Mouse (Mus musculus): ENCODE measurements around the gene Tmem185b. TPM values are rescaled to one million over a fixed set of nuclear protein-coding genes. Genes with fewer than 3 reads are reported as not detected.

Gene Tmem185b
- polyA plus RNA-seq, 1 experiment from 2014 or later = 26.9 TPM

DNA sequence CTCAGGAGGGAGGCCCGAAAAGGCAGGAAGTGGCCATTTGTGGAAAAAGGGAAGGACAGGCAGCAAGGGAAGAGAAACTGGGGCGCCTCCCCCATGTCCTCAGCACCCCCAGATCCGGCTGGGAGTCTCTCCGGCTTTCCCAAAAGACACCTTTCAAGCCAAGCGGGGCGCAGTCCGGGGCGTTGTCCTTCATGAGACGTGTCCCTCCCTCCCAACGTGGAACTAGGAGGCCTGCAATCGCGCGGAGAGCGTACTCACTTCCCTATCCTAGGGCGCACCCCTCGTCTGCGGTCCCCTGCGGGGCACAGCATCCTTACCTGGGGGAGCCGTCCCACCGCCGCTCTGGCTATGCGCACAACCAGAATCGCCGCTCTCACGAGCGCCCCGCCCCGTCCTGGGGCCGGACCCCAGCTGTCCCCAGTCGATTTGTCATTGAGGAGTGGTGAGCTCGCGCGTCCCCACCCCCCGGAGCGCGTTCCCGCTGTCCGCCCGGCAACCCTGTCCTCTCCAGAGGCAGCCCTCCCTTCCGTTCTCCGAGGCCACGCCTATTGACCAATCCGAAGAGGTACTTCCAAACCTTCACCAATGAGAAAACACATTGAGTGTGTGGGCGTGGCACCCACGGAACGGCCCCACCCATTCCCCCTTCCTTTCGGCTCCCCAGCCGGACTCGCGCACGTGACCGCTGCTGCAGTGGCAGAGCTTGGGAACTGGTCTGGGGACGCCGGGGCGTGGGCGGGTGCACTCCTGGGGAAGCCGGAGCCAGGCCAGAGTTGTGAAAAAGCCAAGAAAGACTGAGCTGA, 21.5 kb upstream of the Tmem185b start, which contains the start of gene Ralb:
Gene Ralb (minus strand): TSS at position 535 of the 803 bp plus-strand sequence.
- Histone ChIP-seq H3K4me1 (peaks cover 28% of the 10 kb centered on the region), H3K9me3 (peaks cover 4% of the 10 kb centered on the region; the same call in 1 of the 2 replicates), H3K27me3 (no peaks in the 10 kb centered on the region), H3K9ac (peak within 1 kb of the TSS; percentile 84), H3K4me3 (peak within 1 kb of the TSS; percentile 74), H3K4me2 (replicated peaks) (peak within 1 kb of the TSS; percentile 79), H3K27ac (0 out of 2 replicates have a peak within 1 kb of the TSS, but pooled peaks have one; percentile 63), H3K36me3 (peaks cover 16% of the 10 kb centered on the region)
- under 1% methylated on average over 57 of the region's 57 CpGs for WGBS
- peak; percentile 98 for ATAC-seq (ENCODE audit: low FRiP score, low read depth)

DNA sequence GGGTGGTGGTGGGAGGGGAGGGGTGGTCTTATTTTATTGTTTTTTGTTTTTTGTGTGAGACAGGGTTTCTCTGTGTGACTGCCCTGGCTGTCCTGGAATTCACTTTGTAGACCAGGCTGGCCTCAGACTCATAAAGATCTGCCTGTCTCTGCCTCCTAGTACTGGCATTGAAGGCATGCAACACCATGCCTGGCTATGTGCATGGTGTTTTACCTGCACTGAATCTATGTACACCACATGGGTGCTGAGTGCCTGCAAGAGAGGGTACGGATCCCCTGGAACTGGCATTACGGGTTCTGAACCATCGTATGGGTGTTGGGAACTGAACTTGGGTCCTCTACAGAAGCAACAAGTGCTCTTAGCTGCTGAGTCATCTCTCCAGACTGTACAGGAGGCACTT, 20.0 kb upstream of the Tmem185b start:
- no peak overlapping the region for H3K27ac ChIP-seq
- no peaks in the 10 kb centered on the region for H3K27me3 ChIP-seq
- ATAC-seq (ENCODE audit: low FRiP score, low read depth) = no peak
- H3K9me3 ChIP-seq = no peaks in the 10 kb centered on the region
- peaks cover 8% of the 10 kb centered on the region; the same call in 1 of the 2 replicates for H3K36me3 ChIP-seq
- H3K9ac ChIP-seq = no peak overlapping the region
- H3K4me2 ChIP-seq (replicated peaks) = no peak overlapping the region
- 91% methylated on average over 3 of the region's 3 CpGs for WGBS
- H3K4me1 ChIP-seq = peaks cover 35% of the 10 kb centered on the region
- no peak overlapping the region for H3K4me3 ChIP-seq

GRCm38 (mm10) chr1:119508548-119508947, 17.4 kb upstream of the Tmem185b start:
- WGBS = 46% methylated on average over 4 of the region's 4 CpGs
- Histone ChIP-seq H3K4me1 (peaks cover 21% of the 10 kb centered on the region), H3K36me3 (no peaks in the 10 kb centered on the region), H3K9me3 (no peaks in the 10 kb centered on the region), H3K27me3 (no peaks in the 10 kb centered on the region), H3K27ac (no peak overlapping the region; the same call in 1 of the 2 replicates), H3K9ac (no peak overlapping the region), H3K4me3 (no peak overlapping the region), H3K4me2 (replicated peaks) (no peak overlapping the region)
- ATAC-seq (ENCODE audit: low FRiP score, low read depth) = no peak

GRCm38 (mm10) chr1:119509474-119509873, 16.5 kb upstream of the Tmem185b start:
- Histone ChIP-seq H3K9me3 (no peaks in the 10 kb centered on the region), H3K4me1 (peaks cover 17% of the 10 kb centered on the region), H3K27ac (no peak overlapping the region), H3K4me3 (no peak overlapping the region), H3K36me3 (no peaks in the 10 kb centered on the region), H3K9ac (no peak overlapping the region), H3K27me3 (no peaks in the 10 kb centered on the region), H3K4me2 (replicated peaks) (no peak overlapping the region)
- ATAC-seq (ENCODE audit: low FRiP score, low read depth) = no peak
- WGBS = 84% methylated on average over 7 of the region's 7 CpGs

- WGBS = 56% methylated on average over 9 of the region's 9 CpGs
- H3K4me1 ChIP-seq = peaks cover 13% of the 10 kb centered on the region
- no peaks in the 10 kb centered on the region for H3K36me3 ChIP-seq
- H3K27ac ChIP-seq = peak overlapping the region; percentile 17; the same call in 1 of the 2 replicates
- H3K4me3 ChIP-seq = no peak overlapping the region
- H3K27me3 ChIP-seq = no peaks in the 10 kb centered on the region
- ATAC-seq (ENCODE audit: low FRiP score, low read depth) = no peak
- H3K9ac ChIP-seq = no peak overlapping the region
- no peak overlapping the region for H3K4me2 ChIP-seq (replicated peaks)
- H3K9me3 ChIP-seq = no peaks in the 10 kb centered on the region
Observed at GRCm38 (mm10) chr1:119510409-119510808, 15.6 kb upstream of the Tmem185b start.

DNA sequence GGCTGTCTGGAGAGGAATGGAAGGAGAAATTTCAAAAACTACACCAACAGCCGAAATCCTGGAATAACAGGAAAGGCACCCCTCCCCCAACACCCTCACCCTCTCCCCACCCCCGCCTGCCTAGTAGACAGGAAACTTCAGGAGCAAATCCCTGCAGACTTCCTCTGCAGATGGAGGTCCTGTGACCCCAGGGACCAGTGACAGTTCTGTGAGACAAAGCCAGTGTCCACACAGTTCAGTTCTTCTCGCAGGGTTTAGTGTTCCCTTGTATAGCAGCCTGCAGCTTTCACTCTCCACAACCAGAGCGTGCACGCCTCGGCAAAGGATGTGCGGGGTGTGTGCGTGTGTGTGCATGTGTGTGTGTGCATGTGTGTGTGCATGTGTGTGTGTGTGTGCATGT, 15.1 kb upstream of the Tmem185b start:
- H3K9ac ChIP-seq = no peak overlapping the region
- no peaks in the 10 kb centered on the region for H3K27me3 ChIP-seq
- H3K9me3 ChIP-seq = no peaks in the 10 kb centered on the region
- peak overlapping the region; percentile 17; the same call in 1 of the 2 replicates for H3K27ac ChIP-seq
- 51% methylated on average over 8 of the region's 8 CpGs for WGBS
- no peak overlapping the region for H3K4me3 ChIP-seq
- peaks cover 13% of the 10 kb centered on the region for H3K4me1 ChIP-seq
- no peak overlapping the region for H3K4me2 ChIP-seq (replicated peaks)
- 0 out of 2 replicates have a peak, but pooled peaks have one; percentile 30 for ATAC-seq (ENCODE audit: low FRiP score, low read depth)
- H3K36me3 ChIP-seq = no peaks in the 10 kb centered on the region

DNA sequence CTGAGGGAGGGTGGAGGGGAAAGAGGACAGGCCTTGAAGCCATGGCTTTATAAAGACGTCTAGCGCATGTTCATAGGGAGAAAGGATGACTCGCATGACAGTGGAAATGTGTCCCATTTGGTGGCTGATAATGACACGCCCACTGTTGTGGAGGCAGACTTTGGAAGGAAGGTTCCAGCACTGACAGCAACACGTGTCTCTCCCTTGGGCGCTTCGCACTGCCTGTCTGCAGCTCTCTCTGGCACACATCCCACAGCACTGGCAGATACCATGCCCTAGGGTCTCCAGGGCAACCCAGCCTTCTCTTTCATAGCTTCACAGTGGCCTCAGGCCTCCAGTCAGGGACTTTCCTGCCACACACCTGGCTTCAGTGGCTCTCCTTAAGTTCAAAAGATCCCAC, 7.9 kb upstream of the Tmem185b start:
- Histone ChIP-seq H3K4me2 (replicated peaks) (no peak overlapping the region), H3K27me3 (no peaks in the 10 kb centered on the region), H3K4me1 (no peaks in the 10 kb centered on the region), H3K36me3 (no peaks in the 10 kb centered on the region), H3K9ac (no peak overlapping the region), H3K4me3 (no peak overlapping the region), H3K9me3 (no peaks in the 10 kb centered on the region), H3K27ac (no peak overlapping the region)
- 79% methylated on average over 7 of the region's 7 CpGs for WGBS
- ATAC-seq (ENCODE audit: low FRiP score, low read depth) = no peak

GRCm38 (mm10) chr1:119518786-119519185, 7.2 kb upstream of the Tmem185b start:
- no peak overlapping the region for H3K27ac ChIP-seq
- H3K4me3 ChIP-seq = no peak overlapping the region
- H3K4me1 ChIP-seq = no peaks in the 10 kb centered on the region
- H3K27me3 ChIP-seq = no peaks in the 10 kb centered on the region
- H3K9me3 ChIP-seq = no peaks in the 10 kb centered on the region
- no peak overlapping the region for H3K4me2 ChIP-seq (replicated peaks)
- no peak overlapping the region for H3K9ac ChIP-seq
- H3K36me3 ChIP-seq = no peaks in the 10 kb centered on the region
- ATAC-seq (ENCODE audit: low FRiP score, low read depth) = no peak

DNA sequence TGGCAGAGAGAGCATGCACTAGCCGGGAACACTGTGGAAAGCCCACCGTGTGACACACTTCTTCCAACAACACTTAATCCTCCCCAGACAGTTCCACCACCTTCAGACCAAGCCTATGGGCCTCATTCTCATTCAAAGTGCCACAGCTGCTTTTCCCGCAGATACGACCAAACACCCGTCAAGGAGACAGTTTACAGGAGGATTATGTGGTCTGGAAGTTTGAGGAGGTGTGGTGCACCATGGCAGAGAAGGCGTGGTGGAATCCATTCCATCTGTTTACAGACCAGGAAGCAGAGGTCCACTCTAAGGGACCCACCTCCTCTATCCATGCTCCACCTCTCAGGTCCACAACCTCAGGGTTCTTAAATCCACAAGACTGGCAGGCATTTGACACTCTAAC, 6.7 kb upstream of the Tmem185b start:
- ATAC-seq (ENCODE audit: low FRiP score, low read depth) = no peak
- Histone ChIP-seq H3K9ac (no peak overlapping the region), H3K27me3 (no peaks in the 10 kb centered on the region), H3K4me3 (no peak overlapping the region), H3K4me1 (peaks cover 4% of the 10 kb centered on the region; the same call in 1 of the 2 replicates), H3K36me3 (no peaks in the 10 kb centered on the region), H3K9me3 (no peaks in the 10 kb centered on the region), H3K27ac (no peak overlapping the region), H3K4me2 (replicated peaks) (no peak overlapping the region)
- 67% methylated on average over 6 of the region's 6 CpGs for WGBS

- WGBS = 27% methylated on average over 2 of the region's 2 CpGs
- H3K4me3 ChIP-seq = no peak overlapping the region
- no peaks in the 10 kb centered on the region for H3K36me3 ChIP-seq
- peaks cover 16% of the 10 kb centered on the region for H3K4me1 ChIP-seq
- H3K27me3 ChIP-seq = no peaks in the 10 kb centered on the region
- H3K9ac ChIP-seq = no peak overlapping the region
- H3K27ac ChIP-seq = no peak overlapping the region
- no peaks in the 10 kb centered on the region for H3K9me3 ChIP-seq
- H3K4me2 ChIP-seq (replicated peaks) = no peak overlapping the region
- ATAC-seq (ENCODE audit: low FRiP score, low read depth) = no peak
Observed at GRCm38 (mm10) chr1:119521029-119521428, 4.9 kb upstream of the Tmem185b start.

- Histone ChIP-seq H3K27me3 (no peaks in the 10 kb centered on the region), H3K4me2 (replicated peaks) (no peak overlapping the region), H3K9ac (no peak overlapping the region), H3K4me1 (peaks cover 21% of the 10 kb centered on the region), H3K27ac (no peak overlapping the region), H3K4me3 (no peak overlapping the region), H3K36me3 (peaks cover 1% of the 10 kb centered on the region), H3K9me3 (peaks cover 2% of the 10 kb centered on the region; the same call in 1 of the 2 replicates)
- 80% methylated on average over 7 of the region's 7 CpGs for WGBS
- no peak for ATAC-seq (ENCODE audit: low FRiP score, low read depth)
Observed at GRCm38 (mm10) chr1:119521681-119522080, 4.3 kb upstream of the Tmem185b start.

DNA sequence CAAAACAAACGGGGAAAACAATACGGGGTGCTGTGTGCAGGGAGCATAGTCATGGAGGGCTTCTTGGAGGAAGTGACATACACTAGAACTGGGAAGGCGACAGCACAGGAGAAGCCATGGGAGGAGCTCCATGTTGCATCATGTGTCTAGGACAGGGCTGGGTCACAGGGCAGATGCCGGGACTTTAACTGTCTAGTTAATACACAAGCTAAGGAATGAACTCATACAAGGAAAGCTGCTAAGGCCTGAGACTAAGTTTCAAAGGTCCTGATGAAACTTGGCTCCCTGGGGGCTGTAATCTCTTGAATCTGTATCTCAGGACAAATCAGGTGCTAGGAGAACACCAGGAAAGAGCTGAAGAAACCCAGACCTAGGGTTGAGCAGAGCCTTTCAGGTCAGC, 3.2 kb upstream of the Tmem185b start:
- ATAC-seq (ENCODE audit: low FRiP score, low read depth) = no peak
- H3K9me3 ChIP-seq = peaks cover 10% of the 10 kb centered on the region; the same call in 1 of the 2 replicates
- WGBS = 85% methylated on average over 4 of the region's 4 CpGs

More for the DNA sequence above, 3.2 kb upstream of the Tmem185b start:
- Histone ChIP-seq H3K4me3 (no peak overlapping the region), H3K4me2 (replicated peaks) (no peak overlapping the region), H3K9ac (no peak overlapping the region), H3K27me3 (no peaks in the 10 kb centered on the region), H3K4me1 (peaks cover 29% of the 10 kb centered on the region), H3K27ac (no peak overlapping the region), H3K36me3 (peaks cover 12% of the 10 kb centered on the region)
